Mouse (Mus musculus): ENCODE measurements at regions not wholly inside any gene's neighbourhood (a gene's known extent, or its start where the extent isn't known, plus 50 kb on each side); places are given as distances from the start of the nearest gene placed in this dataset.

DNA sequence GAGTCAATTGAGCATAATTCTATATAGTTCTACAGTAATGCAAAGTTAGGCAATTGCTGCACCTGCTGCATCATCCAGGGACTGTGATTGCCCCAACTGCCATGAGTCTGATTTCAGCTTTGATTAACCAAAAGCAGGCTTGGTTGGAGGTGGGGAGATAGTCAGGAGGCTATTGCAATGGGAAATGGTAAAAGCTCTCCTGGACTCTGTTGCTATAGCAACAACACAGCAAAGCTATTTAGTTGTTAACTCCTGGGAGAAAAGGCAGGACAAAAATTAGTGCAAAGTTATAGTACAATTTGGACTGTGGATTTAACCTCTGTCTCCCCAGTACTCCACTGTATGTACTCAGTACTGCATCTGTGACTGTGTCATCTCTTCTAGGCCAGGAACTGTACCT is 51.7 kb upstream of the Rasgrf1 start:
- TF ChIP-seq CTCF (IDR thresholded peaks at IDR 0.05; ENCODE audit: borderline replicate concordance, extremely low read depth, insufficient read depth, insufficient read length) (no peak), POLR2A (IDR thresholded peaks at IDR 0.05; ENCODE audit: borderline replicate concordance, extremely low read depth, insufficient read depth, insufficient read length, poor library complexity, severe bottlenecking) (no peak)
- peak; percentile 56 for DNase-seq (ENCODE audit: low read depth)

DNA sequence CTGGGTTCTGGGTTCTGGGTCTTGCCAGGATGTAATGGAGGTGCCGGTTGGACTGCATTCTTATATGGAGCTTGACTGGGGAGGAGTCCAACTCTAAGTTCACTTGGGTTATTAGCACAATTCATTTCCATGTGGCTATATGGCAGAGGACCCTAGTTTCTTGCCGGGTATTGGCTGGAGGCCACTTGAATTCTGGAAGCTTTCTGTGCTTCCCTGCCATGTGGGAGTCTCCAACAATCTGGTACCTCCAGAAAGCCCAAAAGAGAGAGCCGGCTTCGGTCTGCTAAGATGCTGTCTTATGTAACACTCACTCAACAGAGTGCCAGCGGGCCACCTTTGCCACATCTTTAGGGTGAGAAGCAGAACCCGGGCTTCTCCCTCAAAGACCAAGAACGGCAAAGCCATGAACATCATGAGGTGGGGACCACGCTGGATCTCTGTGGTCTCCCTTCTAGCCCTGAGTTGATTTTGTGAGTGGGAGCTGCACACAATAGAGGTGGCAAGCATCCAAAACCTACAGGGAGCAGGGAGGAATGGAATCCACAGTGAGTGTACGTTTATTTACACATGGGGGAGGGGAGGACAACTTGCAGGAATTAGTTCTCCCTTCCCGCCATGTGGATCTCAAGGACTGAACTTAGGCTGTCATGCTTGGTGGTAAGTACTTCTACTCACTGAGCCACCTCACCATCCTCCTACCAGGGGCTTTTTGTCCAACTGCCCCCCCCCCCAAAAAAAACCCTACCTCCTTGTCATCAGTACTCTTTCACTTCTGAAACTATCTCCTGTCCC is 59.0 kb upstream of the Rasgrf1 start:
- DNase-seq (ENCODE audit: low read depth), result peak; percentile 75
- TF ChIP-seq CTCF (IDR thresholded peaks at IDR 0.05; ENCODE audit: borderline replicate concordance, extremely low read depth, insufficient read depth, insufficient read length) (no peak), POLR2A (IDR thresholded peaks at IDR 0.05; ENCODE audit: borderline replicate concordance, extremely low read depth, insufficient read depth, insufficient read length, poor library complexity, severe bottlenecking) (no peak)

DNA sequence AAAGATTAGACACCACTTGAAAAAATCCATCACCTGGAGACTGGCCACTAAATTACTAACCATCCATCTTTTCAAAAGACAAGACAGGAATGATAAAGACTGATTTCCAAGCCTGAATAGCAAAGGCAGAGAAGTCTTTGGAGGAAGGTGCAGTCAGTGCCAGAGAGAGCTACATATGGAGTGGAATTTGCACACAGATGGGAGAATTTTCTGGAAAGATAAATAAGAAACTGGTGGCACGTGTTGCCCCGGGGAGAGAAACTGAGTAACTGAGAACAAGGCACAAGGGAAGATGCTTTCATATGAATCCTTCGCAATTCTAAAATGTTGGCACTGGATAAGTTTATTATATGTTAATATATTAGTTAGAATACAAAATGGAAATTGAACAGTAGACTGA is 59.8 kb upstream of the Rasgrf1 start:
- peak; percentile 76 for DNase-seq (ENCODE audit: low read depth)

DNA sequence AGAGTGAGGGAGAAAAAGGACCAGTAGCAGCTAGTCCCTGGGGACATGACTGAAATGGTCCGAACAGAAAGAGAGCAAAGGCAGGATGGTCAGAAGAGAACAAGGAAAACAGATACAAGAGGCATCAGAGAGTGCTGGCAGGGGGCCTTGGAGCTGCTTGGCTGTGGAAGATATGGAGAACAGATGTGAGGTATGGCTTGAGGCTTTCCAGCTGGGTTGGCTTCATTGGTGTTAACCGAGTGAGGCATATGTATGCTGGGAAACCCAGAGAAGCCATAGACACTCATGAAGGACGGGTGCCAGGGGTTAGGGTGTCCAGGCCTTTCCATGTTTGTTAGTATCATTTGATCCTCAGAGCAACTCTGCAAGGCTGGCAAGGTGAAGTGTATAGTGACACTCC is 61.1 kb upstream of the Rasgrf1 start:
- TF ChIP-seq CTCF (IDR thresholded peaks at IDR 0.05; ENCODE audit: borderline replicate concordance, extremely low read depth, insufficient read depth, insufficient read length) (no peak), POLR2A (IDR thresholded peaks at IDR 0.05; ENCODE audit: borderline replicate concordance, extremely low read depth, insufficient read depth, insufficient read length, poor library complexity, severe bottlenecking) (no peak)
- peak; percentile 26 for DNase-seq (ENCODE audit: low read depth)

More for the DNA sequence above, 59.8 kb upstream of the Rasgrf1 start:
- TF ChIP-seq CTCF (IDR thresholded peaks at IDR 0.05; ENCODE audit: borderline replicate concordance, extremely low read depth, insufficient read depth, insufficient read length), result no peak
- TF ChIP-seq POLR2A (IDR thresholded peaks at IDR 0.05; ENCODE audit: borderline replicate concordance, extremely low read depth, insufficient read depth, insufficient read length, poor library complexity, severe bottlenecking), result no peak

DNA sequence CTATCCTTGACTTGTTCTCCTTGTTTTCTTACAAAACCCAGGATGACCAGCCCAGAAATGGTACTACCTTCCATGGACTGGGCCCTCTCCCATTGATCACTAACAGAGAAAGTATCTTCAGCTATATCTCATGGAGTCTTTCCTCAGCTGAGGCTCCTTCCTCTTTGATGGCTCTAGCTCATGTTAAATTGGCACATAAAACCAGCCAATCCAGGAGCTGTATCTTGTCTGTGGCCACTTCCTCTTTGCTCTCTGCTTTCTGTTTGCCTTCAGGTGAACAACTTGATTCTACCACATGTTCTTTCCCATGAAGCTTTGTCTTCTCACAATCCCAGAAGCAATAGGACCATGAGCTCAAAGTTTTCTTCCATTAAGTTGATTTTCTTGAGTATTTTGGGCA is 62.7 kb upstream of the Rasgrf1 start:
- DNase-seq (ENCODE audit: low read depth), result no peak
- no peak for TF ChIP-seq CTCF (IDR thresholded peaks at IDR 0.05; ENCODE audit: borderline replicate concordance, extremely low read depth, insufficient read depth, insufficient read length)
- no peak for TF ChIP-seq POLR2A (IDR thresholded peaks at IDR 0.05; ENCODE audit: borderline replicate concordance, extremely low read depth, insufficient read depth, insufficient read length, poor library complexity, severe bottlenecking)

GRCm38 (mm10) chr9:89842776-89843089 is 67.0 kb upstream of the Rasgrf1 start:
- no peak for DNase-seq (ENCODE audit: low read depth)
- TF ChIP-seq POLR2A (IDR thresholded peaks at IDR 0.05; ENCODE audit: borderline replicate concordance, extremely low read depth, insufficient read depth, insufficient read length, poor library complexity, severe bottlenecking) (no peak), CTCF (IDR thresholded peaks at IDR 0.05; ENCODE audit: borderline replicate concordance, extremely low read depth, insufficient read depth, insufficient read length) (no peak)

DNA sequence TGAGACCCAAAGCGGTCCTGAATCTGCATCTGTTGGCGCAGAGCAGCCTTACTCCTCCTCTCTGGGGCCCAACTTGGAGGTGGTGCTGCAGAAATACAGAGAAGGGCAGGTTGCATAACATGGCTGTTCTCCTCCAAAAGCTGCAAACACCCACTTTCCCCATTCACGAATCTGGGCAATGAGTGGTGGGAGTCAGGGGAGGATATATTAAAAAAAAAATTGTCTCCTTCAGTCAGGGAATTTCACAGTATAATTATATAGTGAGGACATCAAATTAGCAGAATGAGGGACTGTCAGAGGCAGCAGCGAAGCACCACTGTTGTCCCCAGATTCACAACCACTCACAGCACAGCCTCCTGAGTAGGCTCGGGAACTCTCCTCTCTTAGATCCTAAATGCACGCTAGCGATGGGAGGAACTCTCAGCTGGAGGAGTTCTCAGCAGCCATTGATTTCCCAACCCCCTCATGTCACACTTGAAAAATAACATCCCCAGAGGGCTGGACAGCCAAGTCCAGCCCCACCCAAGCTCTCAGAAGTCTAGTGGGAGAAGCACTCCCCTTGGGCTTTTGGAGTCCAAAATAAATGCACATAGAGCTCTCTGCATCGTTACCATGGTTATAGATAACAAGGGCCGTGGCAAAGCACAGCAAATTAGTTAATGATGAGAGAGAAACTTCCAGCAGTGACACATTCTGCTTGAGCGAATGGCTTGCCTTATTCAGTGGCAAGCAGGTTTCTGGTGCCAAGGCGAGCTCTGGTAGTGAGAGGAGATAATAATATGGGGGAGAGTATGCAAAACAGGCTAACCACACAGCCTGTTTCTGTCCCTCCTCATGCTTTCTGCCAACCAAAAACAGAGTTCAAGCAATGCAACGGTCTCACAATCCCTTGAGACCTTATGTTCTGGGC is 67.6 kb upstream of the Rasgrf1 start:
- TF ChIP-seq POLR2A (IDR thresholded peaks at IDR 0.05; ENCODE audit: borderline replicate concordance, extremely low read depth, insufficient read depth, insufficient read length, poor library complexity, severe bottlenecking) (no peak), CTCF (IDR thresholded peaks at IDR 0.05; ENCODE audit: borderline replicate concordance, extremely low read depth, insufficient read depth, insufficient read length) (no peak)
- peak; percentile 85 for DNase-seq (ENCODE audit: low read depth)

DNA sequence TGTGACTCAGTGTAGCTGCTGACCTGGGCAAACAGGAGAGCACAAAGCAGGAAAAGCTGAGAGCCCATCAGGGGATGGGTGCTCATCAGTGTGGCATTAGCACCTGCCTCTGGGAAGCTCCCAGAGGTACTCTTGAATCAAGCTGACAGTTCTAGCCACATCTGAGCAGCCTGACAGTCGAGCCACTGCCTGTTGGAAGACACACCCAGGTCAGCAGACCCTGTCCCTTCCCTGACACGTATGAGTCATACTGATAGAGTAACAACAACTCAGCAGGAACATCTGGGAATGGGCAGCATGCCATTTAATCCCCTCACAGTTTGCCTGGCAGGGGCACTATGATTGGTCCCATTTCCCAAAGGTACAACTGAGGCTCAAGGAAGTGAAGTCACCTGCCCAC is 68.3 kb upstream of the Rasgrf1 start:
- no peak for TF ChIP-seq POLR2A (IDR thresholded peaks at IDR 0.05; ENCODE audit: borderline replicate concordance, extremely low read depth, insufficient read depth, insufficient read length, poor library complexity, severe bottlenecking)
- no peak for DNase-seq (ENCODE audit: low read depth)

- TF ChIP-seq CTCF (IDR thresholded peaks at IDR 0.05; ENCODE audit: borderline replicate concordance, extremely low read depth, insufficient read depth, insufficient read length), result no peak
- no peak for TF ChIP-seq POLR2A (IDR thresholded peaks at IDR 0.05; ENCODE audit: borderline replicate concordance, extremely low read depth, insufficient read depth, insufficient read length, poor library complexity, severe bottlenecking)
- DNase-seq (ENCODE audit: low read depth), result peak; percentile 28
These were observed 73.1 kb upstream of the Rasgrf1 start for GRCm38 (mm10) chr9:89836454-89837245.

DNA sequence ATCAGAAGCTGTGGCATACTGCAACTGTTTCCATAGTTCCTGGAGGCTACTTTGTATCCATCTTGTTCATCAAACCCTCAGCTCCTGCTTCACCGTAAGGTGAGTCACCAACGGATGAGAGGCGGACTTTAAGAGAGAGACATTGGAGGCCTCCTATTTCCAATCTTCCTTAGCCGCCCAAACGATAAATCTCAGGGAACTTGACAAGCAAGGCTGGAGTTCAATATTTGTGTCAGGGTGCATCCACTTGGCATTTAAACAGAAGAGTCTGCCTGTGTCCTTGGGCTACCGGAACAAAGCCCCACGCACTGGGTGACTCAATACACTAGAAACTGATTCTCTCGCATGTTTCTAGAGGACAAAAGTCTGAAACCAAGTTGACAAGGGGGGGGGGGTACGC is 76.1 kb upstream of the Rasgrf1 start:
- DNase-seq (ENCODE audit: low read depth), result no peak
- TF ChIP-seq POLR2A (IDR thresholded peaks at IDR 0.05; ENCODE audit: borderline replicate concordance, extremely low read depth, insufficient read depth, insufficient read length, poor library complexity, severe bottlenecking) (no peak), CTCF (IDR thresholded peaks at IDR 0.05; ENCODE audit: borderline replicate concordance, extremely low read depth, insufficient read depth, insufficient read length) (no peak)

DNA sequence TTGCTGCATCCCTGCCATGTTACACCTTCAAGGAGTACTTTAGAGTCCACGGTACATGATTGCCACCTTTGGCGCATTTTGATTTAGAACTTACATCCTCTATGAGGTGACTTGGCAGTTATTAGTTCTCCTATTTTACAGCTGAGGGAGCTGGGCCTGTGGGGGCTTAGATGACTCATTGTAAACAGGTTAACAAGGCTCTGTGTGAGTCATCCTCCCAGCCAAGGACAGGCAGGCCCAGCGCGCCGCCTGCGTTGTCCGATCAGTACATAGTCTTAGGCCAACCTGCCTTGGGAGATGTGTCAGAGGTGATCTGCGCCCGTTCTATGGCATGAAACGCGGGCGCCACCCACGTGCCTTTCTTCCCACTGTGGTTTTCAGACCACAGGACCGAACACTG is 77.9 kb upstream of the Rasgrf1 start:
- DNase-seq (ENCODE audit: low read depth), result no peak
- TF ChIP-seq CTCF (IDR thresholded peaks at IDR 0.05; ENCODE audit: borderline replicate concordance, extremely low read depth, insufficient read depth, insufficient read length) (no peak), POLR2A (IDR thresholded peaks at IDR 0.05; ENCODE audit: borderline replicate concordance, extremely low read depth, insufficient read depth, insufficient read length, poor library complexity, severe bottlenecking) (no peak)
